Mouse (Mus musculus): ENCODE results near the gene Dhx9.
"Not testable (repeated sequence)": the region's sequence is repeated elsewhere in the genome, so short reads cannot be mapped to it uniquely, and the experiment has no call there.

DNA sequence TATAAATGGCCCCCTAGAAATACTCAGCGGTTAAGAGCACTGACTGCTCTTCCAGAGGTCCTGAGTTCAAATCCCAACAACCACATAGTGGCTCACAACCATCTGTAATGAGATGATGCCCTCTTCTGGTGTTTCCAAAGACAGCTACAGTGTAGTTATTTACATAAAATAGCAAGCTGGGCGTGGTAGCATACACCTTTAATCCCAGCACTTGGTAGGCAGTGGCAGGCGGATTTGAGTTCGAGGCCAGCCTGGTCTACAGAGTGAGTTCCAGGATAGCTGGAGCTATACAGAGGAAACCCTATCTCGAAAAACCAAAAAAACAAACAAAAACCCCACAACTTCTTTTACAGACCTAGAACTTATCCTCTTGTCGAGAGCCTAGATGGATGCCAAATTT, 1.3 kb downstream of the Dhx9 start:
- TF ChIP-seq CTCF, POLR2A (IDR thresholded peaks at IDR 0.05; ENCODE audit: extremely low read depth, insufficient read depth, low read length): not testable (repeated sequence)

Data from cortical plate, adult 2 months (tissue).